Mouse (Mus musculus): ENCODE measurements at regions not wholly inside any gene's neighbourhood (a gene's known extent, or its start where the extent isn't known, plus 50 kb on each side); places are given as distances from the start of the nearest gene placed in this dataset.

DNA sequence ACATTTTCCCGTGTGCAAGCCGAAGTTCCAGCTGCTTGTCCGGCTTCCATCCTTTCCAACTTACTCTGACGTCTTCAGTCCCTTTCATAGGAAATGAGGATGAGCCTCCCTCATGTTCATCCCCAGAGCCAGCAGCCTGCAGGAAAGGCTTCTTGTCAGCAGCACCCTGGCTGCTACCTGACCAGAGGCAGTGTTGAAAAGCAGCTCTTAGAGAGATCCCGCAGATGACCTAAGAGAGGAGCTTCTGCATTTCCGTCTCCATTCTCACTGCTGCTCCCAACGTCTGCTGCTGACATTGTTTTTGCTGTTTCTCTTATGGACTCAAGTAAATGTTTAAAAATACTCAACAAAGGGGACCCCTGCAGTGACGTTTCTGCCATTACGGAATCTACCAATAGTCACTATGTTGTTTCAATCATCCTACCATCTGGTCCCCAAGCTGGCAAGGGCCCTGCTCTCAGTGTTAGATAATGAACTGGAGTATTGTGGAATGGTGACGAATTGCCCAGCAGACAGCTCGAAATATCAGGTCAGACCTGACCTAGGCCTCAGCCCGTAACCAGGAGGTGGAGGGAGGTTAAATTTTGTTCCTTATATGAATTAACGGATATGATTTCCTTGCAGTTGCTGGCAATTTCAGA is 151.0 kb upstream of the Paip1 start:
- no peak for DNase-seq

DNA sequence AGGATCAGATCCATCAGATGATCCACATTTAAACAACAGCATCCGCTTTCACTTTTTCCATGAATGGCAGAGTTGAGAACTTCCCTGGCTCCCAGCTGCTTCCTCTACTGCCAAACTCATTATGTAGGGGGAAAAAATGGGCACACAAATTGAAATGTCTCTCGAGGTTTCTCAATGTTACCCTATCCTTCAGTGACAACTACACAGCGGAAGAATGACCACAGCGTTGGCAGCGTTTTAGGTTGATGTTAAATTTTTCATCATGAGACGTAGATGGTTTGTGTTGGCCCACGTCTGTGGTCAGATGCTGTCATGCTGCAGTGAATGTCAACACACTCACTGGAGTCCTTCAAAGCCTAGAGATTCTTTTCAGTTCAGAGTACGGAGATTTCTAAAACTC is 149.0 kb upstream of the Paip1 start:
- no peak for DNase-seq

DNA sequence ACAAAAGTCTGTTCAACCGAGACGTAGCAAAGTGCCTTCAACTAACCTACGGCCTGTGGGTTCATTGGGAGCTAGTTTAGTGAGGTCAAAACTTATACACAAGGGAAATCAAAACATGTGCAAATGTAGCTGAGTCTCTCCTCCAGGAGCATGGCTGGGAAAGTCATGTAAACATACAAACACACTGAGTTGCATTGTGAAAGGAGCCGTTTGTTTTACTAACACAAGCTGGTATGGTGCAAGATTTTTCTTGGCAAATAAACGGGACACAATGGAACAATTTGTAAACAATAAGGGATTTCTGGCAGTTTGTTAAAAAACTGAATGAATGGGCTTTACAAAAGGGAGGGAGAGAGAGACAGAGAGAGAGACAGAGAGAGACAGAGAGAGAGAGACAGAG is 147.8 kb upstream of the Paip1 start:
- no peak for DNase-seq

DNA sequence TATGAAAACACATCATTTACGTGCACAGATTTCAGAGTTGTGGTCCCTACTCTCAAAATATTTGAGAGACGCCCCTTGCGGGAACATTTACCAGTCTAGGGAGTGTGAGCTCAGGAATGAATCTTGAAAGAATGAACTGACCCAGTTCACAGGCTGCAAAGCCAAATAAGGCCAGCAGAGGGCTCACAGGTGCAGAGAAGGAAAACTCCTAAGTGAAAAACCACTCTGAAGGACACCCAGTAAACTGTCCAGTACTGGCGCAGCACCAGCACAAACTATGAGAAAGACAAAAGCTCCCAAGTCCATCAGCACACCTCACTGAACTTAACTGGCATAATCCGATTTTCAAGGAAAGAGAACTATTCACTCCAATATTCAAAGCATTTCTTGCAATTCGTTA is 145.0 kb upstream of the Paip1 start:
- peak; percentile 51 to 89 for DNase-seq

DNA sequence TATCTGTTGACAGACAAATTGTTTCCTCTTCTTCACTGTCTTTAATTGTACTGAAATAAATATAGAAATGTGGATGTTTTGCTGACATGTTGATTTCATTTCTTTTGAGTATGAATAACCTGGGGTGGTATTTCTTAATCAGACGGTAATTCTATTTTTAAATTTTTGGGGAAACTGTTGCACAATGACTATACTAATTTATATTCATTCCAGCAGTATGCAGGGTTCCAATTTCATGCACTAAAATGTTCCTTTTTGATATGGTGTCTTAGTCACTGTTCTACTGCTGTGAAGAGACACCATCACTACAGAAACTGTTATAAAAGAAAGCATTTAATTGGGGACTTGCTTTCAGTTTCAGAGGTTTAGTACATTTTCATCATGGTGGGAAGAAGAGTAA is 119.2 kb upstream of the Paip1 start:
- DNase-seq: no peak

DNA sequence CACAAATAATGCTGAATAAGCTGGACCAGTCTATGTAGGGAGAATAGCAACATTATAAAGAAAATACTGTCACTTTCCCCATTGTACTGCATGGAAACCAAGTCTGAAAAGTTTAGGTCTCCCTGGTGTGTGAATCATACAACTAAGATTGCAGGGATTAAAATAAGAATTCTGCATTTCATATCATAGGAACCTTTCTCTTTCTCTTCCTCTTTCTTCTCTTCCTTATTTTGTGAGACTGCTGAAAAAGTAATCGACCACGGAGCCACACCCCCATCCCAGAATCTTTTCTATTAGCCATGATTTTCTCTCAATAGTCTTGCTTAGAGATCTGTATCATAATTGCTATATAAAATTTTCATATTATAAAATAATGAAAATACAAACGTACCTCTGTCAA is 118.4 kb upstream of the Paip1 start:
- no peak for DNase-seq

DNA sequence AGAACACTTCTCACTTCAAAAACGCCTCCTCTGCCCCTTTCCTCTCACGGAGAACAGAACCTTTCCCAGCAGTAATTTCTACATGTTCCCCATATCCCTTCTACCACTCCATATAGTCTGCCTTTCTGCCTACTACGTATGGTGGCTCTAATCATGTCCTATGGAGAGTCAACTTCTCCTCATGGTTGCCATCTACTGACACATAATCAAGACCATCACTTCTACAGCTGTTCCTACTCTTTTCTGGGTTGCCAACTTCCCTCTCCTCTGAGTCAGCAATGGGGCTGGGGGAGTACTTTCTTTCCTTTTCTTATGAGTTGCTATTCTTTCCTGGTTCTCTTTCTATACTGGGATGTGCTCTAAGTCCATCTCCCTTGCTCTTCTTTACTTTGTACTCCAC is 114.0 kb upstream of the Paip1 start:
- DNase-seq: no peak

DNA sequence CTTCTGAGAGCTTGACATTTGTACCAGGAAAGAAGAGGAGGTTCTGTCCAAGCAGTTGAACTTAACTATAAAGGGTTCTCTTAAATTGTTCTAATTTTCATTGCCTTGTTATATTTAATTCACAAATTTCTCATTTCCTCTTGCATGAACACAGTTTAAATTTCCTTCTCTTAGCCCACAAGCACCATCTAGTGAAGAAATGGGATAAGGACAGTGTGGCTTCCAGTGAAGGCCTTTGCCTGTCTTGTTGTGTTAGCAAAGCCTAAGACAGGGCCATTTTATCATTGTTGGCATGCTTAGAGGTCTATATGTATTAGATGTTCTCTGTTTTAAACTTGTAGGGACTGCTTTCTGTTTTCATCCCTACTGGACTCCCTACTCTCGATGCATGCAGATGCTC is 110.0 kb upstream of the Paip1 start:
- no peak for DNase-seq

DNA sequence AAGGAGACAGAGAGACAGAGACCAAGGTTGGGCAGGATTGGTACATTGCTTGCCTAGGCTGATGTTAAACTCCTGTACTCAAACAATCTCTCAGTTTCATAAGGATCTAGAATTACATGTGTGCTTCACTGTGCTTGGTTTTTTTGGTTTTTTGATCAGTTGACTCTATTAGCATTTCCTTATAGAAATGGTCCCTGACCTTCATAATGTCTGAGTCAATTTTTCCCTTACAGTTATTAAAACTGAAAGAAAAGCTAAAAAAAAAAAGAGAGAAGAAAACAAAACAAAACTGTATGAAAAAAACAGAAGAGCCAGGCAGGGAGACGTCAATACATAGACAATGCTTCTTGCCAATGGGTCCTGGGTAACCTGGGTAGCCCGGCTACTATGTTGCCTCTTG is 102.9 kb upstream of the Paip1 start:
- DNase-seq: no peak

DNA sequence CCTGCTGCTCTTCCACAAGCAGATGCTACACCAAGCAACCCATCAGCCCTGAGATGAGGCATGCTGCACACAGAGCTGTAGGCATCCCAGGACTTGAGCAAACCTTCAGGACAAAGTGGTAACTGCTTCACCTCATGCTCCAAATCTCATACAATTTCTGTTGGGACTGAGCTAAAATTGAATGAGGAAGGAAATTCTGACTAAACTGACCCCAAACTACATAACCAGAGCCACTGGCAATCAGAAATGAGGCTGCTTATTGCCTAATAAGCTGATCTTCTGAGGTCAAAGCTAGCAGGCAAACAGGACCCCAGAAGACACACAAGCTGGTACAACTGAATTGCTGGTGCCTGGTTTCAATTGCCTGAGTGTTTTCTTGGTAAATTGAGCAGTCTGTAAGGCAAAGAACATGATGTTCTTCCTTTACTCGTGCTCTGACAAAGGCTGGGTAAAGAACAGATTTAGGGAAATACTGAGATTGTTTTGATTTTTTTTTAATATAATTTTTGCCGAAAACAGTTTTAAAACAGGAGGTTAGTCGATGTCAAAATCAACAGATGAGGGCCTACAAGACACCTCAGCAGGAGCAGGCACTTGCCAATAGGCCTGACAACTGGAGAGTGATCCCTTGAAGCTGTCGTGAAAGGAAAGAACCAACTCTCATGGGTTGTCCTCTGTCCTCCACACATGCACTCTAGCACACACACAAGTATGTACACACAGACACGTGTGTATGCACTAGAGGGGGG is 101.3 kb upstream of the Paip1 start:
- no peak for DNase-seq

DNA sequence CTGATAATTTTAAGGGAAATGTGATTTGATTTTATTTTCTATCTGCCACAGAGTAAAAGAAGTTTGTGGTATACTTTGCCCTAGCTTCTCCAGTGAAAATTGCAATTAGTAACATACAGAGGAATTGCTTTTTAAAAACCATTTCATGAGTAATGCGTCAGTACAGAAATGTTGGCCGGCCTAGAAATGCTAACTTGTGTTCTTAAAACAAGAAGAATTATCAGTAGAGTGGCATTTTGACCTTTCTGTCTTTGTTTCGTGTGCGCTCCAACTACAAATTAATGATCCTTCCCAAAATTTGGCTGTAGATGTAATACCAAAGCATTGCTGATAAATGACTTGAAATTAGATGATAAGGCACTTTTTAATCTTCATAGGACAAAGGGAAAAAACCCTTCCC is 99.7 kb upstream of the Paip1 start:
- no peak for DNase-seq

DNA sequence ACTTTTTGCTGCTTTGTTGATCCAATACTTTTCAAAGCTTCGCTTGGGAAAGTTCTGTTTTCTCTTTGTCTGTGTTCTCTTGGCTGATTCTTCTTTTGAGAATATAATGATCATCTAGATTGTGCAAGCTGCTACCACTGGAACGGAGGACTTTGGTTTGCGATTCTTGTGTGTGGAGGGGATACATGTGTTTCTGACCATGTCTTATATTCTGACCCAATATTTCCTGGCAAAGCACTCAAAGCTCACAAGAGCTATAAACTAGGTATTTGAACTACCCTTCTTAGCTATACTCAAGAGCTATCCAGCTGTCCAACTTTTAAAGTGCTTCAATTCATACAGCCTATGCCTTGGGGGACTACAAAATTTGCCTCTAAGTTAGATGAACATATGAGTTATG is 96.6 kb upstream of the Paip1 start:
- no peak for DNase-seq

DNA sequence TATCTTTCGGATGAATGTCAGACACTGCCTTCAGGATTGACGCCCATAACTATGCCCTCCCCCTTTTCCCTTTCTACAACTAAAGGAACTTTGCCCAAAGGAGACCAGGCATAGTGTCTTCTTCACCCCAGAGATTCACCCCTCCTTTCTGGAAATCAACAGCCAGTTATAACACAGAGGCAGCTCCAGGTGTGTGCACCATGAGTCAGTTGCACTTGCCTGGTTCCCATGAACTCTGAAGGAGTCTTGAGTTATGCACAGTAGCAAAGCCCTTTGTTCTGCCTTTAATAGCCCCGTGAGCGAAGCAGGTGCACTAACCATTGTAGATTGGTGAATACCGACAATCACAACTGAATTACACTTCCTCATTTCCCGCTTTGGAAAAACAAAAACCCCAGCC is 94.5 kb upstream of the Paip1 start:
- no peak for DNase-seq

DNA sequence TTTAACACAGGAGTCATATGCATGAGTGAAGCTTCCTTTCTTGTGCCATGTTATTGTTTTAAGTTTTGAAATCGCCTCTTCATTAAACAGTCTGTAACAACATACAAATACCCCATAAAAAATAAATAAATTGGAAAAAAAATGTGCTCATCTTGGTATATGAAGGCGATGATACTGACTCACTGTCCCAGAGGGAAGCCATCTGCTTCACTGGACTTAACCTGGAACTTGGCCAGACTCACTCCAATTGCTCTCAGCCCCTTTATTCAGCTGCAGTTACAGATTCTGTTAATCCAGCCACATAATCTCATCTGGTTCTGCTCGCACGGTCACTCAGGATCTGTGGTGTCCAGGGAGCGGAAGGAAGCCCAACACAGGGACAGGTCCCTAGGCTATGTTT is 90.5 kb upstream of the Paip1 start:
- no peak for DNase-seq

DNA sequence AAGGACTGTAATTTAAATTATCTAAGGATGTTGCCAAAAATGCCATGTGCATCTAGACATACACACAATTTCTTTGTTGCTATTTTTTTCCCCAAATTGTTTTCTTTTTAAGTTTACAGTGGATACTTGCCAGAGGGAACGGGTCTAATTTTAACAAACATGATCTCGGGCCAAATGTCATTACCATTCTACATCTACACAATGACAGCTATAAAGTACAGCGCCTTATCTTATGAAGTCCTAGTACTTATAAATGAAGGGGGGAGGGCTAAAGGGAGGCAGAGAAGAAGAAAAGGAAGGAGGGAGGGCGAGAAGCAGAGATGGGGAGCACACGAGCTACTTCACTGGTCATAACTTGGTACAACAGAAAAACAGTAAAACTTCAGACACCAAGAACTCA is 89.4 kb upstream of the Paip1 start:
- DNase-seq: no peak

DNA sequence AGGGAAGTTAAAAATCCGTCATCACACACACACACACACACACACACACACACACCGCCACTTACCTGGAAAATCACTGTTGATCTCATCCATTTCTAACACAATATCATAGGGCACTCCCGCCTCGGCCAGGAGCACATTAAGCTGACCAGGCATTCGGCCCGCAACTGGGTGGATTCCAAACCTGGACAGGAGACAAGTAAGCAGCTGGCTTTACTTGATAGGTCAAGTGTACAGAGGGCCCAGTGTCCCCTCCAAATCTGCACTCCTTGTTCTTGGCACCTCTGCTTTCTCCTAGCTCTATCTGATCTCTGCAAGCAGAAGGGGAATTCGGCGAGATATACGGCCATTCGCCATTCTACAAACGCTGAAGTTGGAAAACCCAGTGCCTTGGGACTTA is 88.6 kb upstream of the Paip1 start:
- no peak for DNase-seq

DNA sequence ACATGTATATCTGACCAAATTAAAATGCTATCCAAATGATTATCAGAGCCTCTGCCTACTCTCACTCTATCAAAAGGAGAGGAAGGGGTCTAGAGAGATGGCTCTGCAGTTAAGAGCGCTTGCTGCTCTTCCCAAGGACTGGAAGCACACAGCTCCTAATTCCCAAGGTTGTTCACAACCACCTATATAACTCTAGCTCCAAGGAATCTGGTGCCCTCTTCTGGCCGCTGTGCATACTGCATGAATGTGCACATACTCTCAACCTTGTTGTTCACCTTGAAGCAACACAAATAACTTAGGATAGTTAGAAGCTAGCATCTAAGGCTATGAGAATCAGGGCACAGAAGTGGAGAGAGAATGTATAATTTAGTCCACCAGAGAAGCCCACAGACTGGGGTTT is 86.6 kb upstream of the Paip1 start:
- DNase-seq: peak; percentile 19 to 78

DNA sequence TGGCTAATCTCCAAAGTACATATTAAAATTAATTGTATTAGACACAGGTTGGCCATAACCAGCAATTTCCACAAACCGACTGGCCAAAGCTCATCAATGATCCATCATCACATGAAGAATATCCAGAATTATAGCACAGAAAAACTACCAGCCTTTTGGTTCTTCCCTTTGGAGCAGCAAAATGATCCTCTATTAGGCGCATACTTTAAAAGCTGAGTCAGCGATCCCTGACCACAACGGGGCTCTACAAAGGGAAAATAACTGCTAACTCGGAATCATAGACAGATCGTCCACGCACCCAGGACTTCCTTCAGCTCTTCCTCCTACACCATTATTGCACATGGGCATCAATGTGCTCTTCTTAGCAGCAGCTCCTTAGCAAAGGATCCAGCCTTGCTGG is 85.6 kb upstream of the Paip1 start:
- DNase-seq: no peak

DNA sequence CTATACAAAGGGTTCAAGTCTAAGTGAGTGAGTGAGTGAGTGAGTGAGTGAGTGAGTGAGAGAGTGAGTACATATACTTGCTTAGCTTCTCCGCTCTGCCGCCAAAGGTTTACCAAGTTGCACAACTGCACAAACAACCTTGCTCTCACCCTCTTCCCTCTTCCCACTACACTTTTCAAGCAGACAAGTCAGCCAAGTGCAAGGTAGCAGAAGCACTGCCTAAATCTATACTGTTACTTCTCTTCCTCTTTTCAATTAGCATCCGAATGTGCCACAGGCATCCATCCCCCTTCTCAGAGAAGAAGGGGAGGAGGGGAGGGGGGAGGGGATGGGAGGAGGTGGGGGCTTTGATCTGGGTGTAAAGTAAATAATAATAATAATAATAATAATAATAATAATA is 80.4 kb upstream of the Paip1 start:
- no peak for DNase-seq

DNA sequence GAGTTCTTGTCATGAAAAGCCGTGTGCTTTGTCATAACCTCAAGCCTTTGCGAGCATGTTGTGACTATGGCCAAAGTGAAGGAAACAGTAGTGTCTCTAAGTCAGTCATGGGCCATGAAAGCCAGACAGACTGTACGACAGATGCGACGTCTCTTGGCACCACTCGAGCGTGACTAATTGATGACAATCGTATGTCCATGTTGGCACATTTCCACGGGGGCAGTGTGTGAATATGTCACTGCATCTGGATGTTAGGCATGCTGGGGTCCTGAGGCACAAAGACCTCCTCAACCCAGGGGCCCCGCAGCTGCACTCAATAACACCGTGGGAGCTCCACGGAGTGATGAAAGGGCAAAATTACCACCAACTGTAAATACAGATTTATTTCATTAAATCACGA is 77.1 kb upstream of the Paip1 start:
- peak in 1 of 2 experiments; percentile 25 for DNase-seq

DNA sequence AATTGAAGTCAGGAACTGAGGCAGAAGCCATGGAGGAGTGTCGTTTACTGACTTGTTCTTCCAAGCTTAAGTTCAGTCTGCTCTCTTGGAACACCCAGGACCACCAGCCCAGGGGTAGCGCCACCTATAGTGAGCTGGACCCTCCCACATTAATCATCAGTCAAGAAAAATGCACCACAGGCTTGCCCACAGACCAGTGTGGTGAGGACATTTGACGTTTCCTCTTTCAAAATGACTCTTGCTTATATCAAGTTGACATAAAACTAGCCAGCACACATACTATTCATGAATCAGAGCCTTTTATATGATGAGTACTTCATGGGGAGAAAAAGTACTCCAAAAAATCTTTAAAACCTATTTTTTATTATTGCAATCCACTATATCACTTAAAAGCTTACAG is 69.7 kb upstream of the Paip1 start:
- DNase-seq: no peak

DNA sequence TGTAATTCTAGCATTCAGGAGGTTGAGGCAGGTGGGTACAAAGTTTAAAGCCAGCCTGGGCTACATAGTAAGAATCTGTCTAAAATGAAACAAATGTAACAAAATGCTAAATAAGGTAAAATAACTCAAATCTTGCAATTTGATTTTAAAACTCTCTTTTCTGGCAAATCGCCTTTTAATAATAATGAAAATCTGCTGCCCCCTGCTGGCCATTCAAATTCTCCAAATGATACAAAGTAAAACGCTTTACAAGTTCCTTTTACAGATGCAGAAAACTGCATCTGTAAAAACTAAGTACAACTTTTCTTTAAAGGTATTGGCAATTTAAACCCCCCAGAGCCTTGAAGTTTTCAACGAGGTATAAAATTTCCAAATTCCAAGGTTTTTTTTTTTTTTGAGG is 65.0 kb upstream of the Paip1 start:
- DNase-seq: peak; percentile 12 to 76

DNA sequence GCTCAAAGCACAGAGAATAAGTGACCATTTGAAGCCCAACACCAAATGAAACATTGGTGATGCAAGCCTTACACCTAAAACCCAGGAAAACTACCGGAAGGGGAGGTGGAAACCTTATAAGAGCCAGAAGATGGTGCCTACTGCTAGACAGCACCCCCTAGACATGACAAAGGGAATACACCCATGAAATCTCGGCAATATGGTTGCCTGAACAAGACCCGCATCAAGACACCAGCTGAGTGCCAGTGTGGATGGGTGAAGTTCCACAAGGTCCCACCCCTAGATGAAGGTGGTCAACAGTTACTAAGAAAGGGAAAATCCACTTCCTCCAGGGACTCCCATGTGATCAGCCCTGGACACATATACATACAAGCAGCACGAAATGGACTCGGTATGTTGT is 64.2 kb upstream of the Paip1 start:
- DNase-seq: no peak

DNA sequence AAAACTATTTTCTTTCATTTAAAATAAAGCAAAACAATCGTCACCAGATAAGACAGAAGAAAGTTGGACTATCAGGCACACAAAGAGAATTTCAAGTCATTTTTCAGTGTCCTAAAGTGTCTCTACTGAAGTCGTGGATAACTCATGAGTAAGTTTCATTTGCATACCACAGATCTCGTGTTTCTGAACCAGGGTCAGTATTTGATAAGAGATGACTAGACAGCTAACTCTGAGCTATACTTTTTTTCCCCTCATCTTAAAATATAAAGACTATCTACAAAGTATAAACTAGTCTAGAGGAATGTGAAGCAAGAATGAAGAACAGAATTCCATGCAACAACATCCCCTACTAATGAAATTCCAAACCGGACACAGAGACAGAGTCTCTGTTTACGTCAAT is 60.9 kb upstream of the Paip1 start:
- DNase-seq: no peak

DNA sequence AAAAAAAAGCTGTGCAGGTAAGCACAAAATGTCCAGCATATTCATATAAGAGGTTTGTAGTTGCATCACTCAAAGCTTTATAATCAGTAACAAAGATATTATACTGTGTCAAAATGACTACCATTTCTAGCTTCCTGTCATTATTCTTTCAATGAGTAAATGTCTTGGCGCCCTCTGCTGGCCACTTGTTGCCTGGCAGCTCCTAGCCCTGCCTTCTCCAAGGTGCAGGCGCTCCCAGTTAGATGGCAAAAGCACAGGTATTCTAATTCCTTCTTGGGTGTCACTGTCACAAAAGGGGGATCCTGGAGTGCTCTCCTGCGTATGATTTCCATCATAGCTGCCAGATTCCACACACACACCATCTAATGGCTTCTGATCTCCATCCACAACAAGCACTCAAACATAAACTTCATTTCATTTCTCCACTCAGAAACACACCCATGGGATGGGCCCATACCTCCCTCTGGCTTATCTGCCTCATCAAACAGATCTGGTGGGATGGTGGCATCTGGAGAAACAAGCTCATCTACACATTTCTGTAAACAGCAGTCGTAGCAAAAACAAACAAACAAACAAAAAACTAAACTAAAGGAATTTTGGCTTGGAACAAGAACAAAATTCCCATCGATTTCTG is 49.9 kb upstream of the Paip1 start:
- peak; percentile 76 to 92 for DNase-seq
